Mouse (Mus musculus): ENCODE measurements at regions not wholly inside any gene's neighbourhood (a gene's known extent, or its start where the extent isn't known, plus 50 kb on each side); places are given as distances from the start of the nearest gene placed in this dataset.

GRCm38 (mm10) chr10:125787441-125788060, 178.4 kb upstream of the Lrig3 start:
- DNase-seq (ENCODE audit: low spot score) (no peak), ATAC-seq (replicated peaks; ENCODE audit: low FRiP score) (no peak)
- Histone ChIP-seq H3K4me2 (ENCODE audit: low read depth, low read length, severe bottlenecking) (peak overlapping the region; percentile 52), H3K27ac (ENCODE audit: low read depth, low read length) (peak overlapping the region; percentile 62), H3K36me3 (ENCODE audit: control insufficient read depth, insufficient read depth, low read length) (no peaks in the 10 kb centered on the region), H3K4me1 (replicated peaks; ENCODE audit: control insufficient read depth, insufficient read depth, low read length) (peaks cover 13% of the 10 kb centered on the region; the same call in 1 of the 2 replicates), H3K27me3 (ENCODE audit: control insufficient read depth, insufficient read depth, low read length) (no peaks in the 10 kb centered on the region), H3K9me3 (ENCODE audit: control insufficient read depth, low read length) (no peaks in the 10 kb centered on the region), H3K4me3 (ENCODE audit: low read depth, low read length) (no peak overlapping the region), H3K9ac (ENCODE audit: low read length) (no peak overlapping the region; the same call in 1 of the 2 replicates)
- 38% methylated on average over 19 of the region's 19 CpGs for WGBS

- 93% methylated on average over 2 of the region's 2 CpGs for WGBS
- Histone ChIP-seq H3K27ac (ENCODE audit: low read depth, low read length) (no peak overlapping the region), H3K36me3 (ENCODE audit: control insufficient read depth, insufficient read depth, low read length) (no peaks in the 10 kb centered on the region), H3K27me3 (ENCODE audit: control insufficient read depth, insufficient read depth, low read length) (no peaks in the 10 kb centered on the region), H3K4me2 (ENCODE audit: low read depth, low read length, severe bottlenecking) (no peak overlapping the region), H3K9ac (ENCODE audit: low read length) (no peak overlapping the region), H3K9me3 (ENCODE audit: control insufficient read depth, low read length) (no peaks in the 10 kb centered on the region), H3K4me3 (ENCODE audit: low read depth, low read length) (no peak overlapping the region), H3K4me1 (replicated peaks; ENCODE audit: control insufficient read depth, insufficient read depth, low read length) (peaks cover 13% of the 10 kb centered on the region; the same call in 1 of the 2 replicates)
- no peak for ATAC-seq (replicated peaks; ENCODE audit: low FRiP score)
- DNase-seq (ENCODE audit: low spot score), result peak; percentile 55
Observed at GRCm38 (mm10) chr10:125788262-125788661, 177.7 kb upstream of the Lrig3 start.

DNA sequence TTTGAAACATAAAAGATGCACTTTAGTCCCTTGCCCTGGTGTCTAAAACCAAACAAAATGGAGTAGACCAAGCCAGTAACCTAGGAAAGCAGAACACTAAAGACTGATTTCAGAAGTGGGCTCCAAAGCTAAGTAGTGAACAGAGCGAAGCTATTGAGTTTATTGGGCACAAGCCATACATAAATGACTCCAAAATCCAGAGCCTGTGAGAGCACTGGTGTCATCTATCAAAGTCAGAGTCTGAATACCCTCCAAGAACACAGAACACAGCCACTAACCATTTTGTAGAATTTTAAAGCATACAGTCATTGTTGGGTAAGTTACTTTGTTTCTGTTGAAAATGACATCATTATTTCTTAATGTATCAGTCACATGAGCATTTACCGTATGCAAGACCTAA, 175.0 kb upstream of the Lrig3 start:
- no peaks in the 10 kb centered on the region for H3K27me3 ChIP-seq (ENCODE audit: control insufficient read depth, insufficient read depth, low read length)
- 88% methylated on average over 2 of the region's 2 CpGs for WGBS
- no peak for ATAC-seq (replicated peaks; ENCODE audit: low FRiP score)
- H3K9ac ChIP-seq (ENCODE audit: low read length), result no peak overlapping the region
- DNase-seq (ENCODE audit: low spot score), result no peak
- H3K27ac ChIP-seq (ENCODE audit: low read depth, low read length), result no peak overlapping the region
- no peaks in the 10 kb centered on the region for H3K36me3 ChIP-seq (ENCODE audit: control insufficient read depth, insufficient read depth, low read length)
- no peak overlapping the region for H3K4me2 ChIP-seq (ENCODE audit: low read depth, low read length, severe bottlenecking)
- H3K4me1 ChIP-seq (replicated peaks; ENCODE audit: control insufficient read depth, insufficient read depth, low read length), result peaks cover 11% of the 10 kb centered on the region; the same call in 1 of the 2 replicates
- H3K4me3 ChIP-seq (ENCODE audit: low read depth, low read length), result no peak overlapping the region
- H3K9me3 ChIP-seq (ENCODE audit: control insufficient read depth, low read length), result no peaks in the 10 kb centered on the region; the same call in 1 of the 2 replicates

- H3K36me3 ChIP-seq (ENCODE audit: control insufficient read depth, insufficient read depth, low read length), result no peaks in the 10 kb centered on the region
- no peak for DNase-seq (ENCODE audit: low spot score)
- no peak overlapping the region for H3K4me3 ChIP-seq (ENCODE audit: low read depth, low read length)
- ATAC-seq (replicated peaks; ENCODE audit: low FRiP score), result no peak
- 82% methylated on average over 2 of the region's 2 CpGs for WGBS
- H3K4me1 ChIP-seq (replicated peaks; ENCODE audit: control insufficient read depth, insufficient read depth, low read length), result no peaks in the 10 kb centered on the region; the same call in 1 of the 2 replicates
- no peak overlapping the region for H3K9ac ChIP-seq (ENCODE audit: low read length)
- no peaks in the 10 kb centered on the region for H3K27me3 ChIP-seq (ENCODE audit: control insufficient read depth, insufficient read depth, low read length)
- no peak overlapping the region for H3K4me2 ChIP-seq (ENCODE audit: low read depth, low read length, severe bottlenecking)
- H3K9me3 ChIP-seq (ENCODE audit: control insufficient read depth, low read length), result no peaks in the 10 kb centered on the region; the same call in 1 of the 2 replicates
- H3K27ac ChIP-seq (ENCODE audit: low read depth, low read length), result no peak overlapping the region
Observed at GRCm38 (mm10) chr10:125794504-125794903, 171.5 kb upstream of the Lrig3 start.

DNA sequence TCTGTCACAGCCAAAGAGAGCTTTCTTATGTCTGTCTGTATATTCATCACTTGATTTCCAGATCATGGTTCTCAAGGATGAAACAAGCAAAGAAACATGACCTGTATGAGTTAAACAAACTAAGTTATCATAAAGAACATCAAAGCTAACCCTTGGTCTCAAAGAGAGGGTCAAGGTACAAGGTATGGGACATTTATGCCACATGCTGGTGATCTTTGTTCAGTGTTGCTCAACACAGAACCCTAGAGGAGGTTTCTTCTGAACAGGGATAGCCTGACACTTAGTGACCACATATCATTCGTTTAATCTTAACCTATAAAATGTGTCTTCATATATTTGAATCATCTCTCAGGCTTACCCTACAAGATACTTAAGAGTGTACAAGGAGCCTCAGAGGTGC, 170.6 kb upstream of the Lrig3 start:
- Histone ChIP-seq H3K36me3 (ENCODE audit: control insufficient read depth, insufficient read depth, low read length) (no peaks in the 10 kb centered on the region), H3K27ac (ENCODE audit: low read depth, low read length) (no peak overlapping the region), H3K27me3 (ENCODE audit: control insufficient read depth, insufficient read depth, low read length) (no peaks in the 10 kb centered on the region), H3K4me1 (replicated peaks; ENCODE audit: control insufficient read depth, insufficient read depth, low read length) (peaks cover under 1% of the 10 kb centered on the region; the same call in 1 of the 2 replicates), H3K9me3 (ENCODE audit: control insufficient read depth, low read length) (no peaks in the 10 kb centered on the region; the same call in 1 of the 2 replicates), H3K9ac (ENCODE audit: low read length) (no peak overlapping the region), H3K4me3 (ENCODE audit: low read depth, low read length) (no peak overlapping the region), H3K4me2 (ENCODE audit: low read depth, low read length, severe bottlenecking) (no peak overlapping the region)
- ATAC-seq (replicated peaks; ENCODE audit: low FRiP score) (no peak), DNase-seq (ENCODE audit: low spot score) (no peak)
- 92% methylated on average over 1 of the region's 1 CpGs for WGBS

DNA sequence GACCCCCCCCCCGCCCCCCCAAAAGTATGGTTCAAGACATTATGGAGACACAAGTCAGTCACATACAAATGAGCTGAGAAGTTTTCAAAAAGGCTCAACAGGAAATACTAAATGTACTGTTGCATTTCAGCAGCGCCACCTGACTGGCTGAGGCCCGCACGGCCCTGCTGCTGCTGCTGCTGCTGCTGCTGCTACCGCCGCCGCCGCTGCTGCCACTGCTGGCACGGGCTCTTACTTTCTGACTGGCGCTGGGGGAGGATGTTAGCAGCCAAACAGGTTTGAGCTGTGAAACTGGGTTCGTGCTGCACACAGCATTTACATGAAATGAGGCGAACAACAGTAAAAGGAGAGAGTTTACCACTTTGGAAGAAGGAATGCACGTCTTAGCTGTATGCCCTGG, 167.3 kb upstream of the Lrig3 start:
- 0 out of 2 replicates have a peak overlapping the region, but pooled peaks have one; percentile 3 for H3K4me2 ChIP-seq (ENCODE audit: low read depth, low read length, severe bottlenecking)
- peak; percentile 60 for ATAC-seq (replicated peaks; ENCODE audit: low FRiP score)

DNA sequence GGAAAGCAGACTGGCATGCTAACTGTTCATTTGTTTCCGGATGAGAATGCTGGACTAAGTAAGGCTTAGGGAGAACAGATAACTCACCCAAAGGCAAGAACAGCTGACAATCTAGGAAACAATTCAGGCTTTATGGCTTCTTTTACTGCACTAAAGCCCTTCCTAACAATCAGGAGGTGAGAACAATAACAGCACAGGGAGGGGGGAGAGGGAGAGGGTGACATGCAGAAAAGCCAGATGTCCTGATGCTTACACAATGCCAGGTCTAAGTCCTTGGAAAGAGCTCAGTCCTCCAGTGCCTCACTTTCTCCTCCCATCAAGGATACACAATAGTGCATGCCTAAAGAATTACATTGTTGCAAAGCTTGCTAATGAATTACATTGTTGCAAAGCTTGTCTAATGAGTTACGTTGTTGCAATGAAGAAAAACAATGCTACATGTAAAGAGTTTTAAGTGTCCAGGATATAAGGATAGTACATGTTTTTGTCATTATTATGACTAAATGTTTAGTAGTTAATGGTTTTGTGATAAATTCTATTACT, 165.3 kb upstream of the Lrig3 start:
- ATAC-seq (replicated peaks; ENCODE audit: low FRiP score) (no peak), DNase-seq (ENCODE audit: low spot score) (no peak)
- WGBS, result 37% methylated on average over 2 of the region's 2 CpGs

More for the DNA sequence above, 167.3 kb upstream of the Lrig3 start:
- Histone ChIP-seq H3K27me3 (ENCODE audit: control insufficient read depth, insufficient read depth, low read length) (no peaks in the 10 kb centered on the region), H3K9ac (ENCODE audit: low read length) (no peak overlapping the region), H3K9me3 (ENCODE audit: control insufficient read depth, low read length) (no peaks in the 10 kb centered on the region), H3K4me1 (replicated peaks; ENCODE audit: control insufficient read depth, insufficient read depth, low read length) (peaks cover 4% of the 10 kb centered on the region; the same call in 1 of the 2 replicates), H3K4me3 (ENCODE audit: low read depth, low read length) (no peak overlapping the region), H3K36me3 (ENCODE audit: control insufficient read depth, insufficient read depth, low read length) (no peaks in the 10 kb centered on the region), H3K27ac (ENCODE audit: low read depth, low read length) (no peak overlapping the region)
- peak; percentile 65 for DNase-seq (ENCODE audit: low spot score)
- WGBS, result 21% methylated on average over 13 of the region's 13 CpGs

GRCm38 (mm10) chr10:125801450-125801849, 164.5 kb upstream of the Lrig3 start:
- 57% methylated on average over 4 of the region's 4 CpGs for WGBS
- Histone ChIP-seq H3K27ac (ENCODE audit: low read depth, low read length) (no peak overlapping the region), H3K27me3 (ENCODE audit: control insufficient read depth, insufficient read depth, low read length) (no peaks in the 10 kb centered on the region), H3K9ac (ENCODE audit: low read length) (no peak overlapping the region), H3K36me3 (ENCODE audit: control insufficient read depth, insufficient read depth, low read length) (no peaks in the 10 kb centered on the region), H3K4me1 (replicated peaks; ENCODE audit: control insufficient read depth, insufficient read depth, low read length) (peaks cover 4% of the 10 kb centered on the region; the same call in 1 of the 2 replicates), H3K9me3 (ENCODE audit: control insufficient read depth, low read length) (no peaks in the 10 kb centered on the region), H3K4me3 (ENCODE audit: low read depth, low read length) (no peak overlapping the region), H3K4me2 (ENCODE audit: low read depth, low read length, severe bottlenecking) (no peak overlapping the region)
- DNase-seq (ENCODE audit: low spot score) (no peak), ATAC-seq (replicated peaks; ENCODE audit: low FRiP score) (peak; percentile 45; the same call in 1 of the 2 replicates)

More for the DNA sequence above, 165.3 kb upstream of the Lrig3 start:
- no peaks in the 10 kb centered on the region for H3K9me3 ChIP-seq (ENCODE audit: control insufficient read depth, low read length)
- no peak overlapping the region for H3K27ac ChIP-seq (ENCODE audit: low read depth, low read length)
- no peak overlapping the region for H3K4me3 ChIP-seq (ENCODE audit: low read depth, low read length)
- no peaks in the 10 kb centered on the region for H3K27me3 ChIP-seq (ENCODE audit: control insufficient read depth, insufficient read depth, low read length)
- no peak overlapping the region for H3K9ac ChIP-seq (ENCODE audit: low read length)
- H3K4me1 ChIP-seq (replicated peaks; ENCODE audit: control insufficient read depth, insufficient read depth, low read length), result peaks cover 4% of the 10 kb centered on the region; the same call in 1 of the 2 replicates
- no peak overlapping the region for H3K4me2 ChIP-seq (ENCODE audit: low read depth, low read length, severe bottlenecking)
- no peaks in the 10 kb centered on the region for H3K36me3 ChIP-seq (ENCODE audit: control insufficient read depth, insufficient read depth, low read length)

All from forebrain, embryonic 11.5 days (tissue).